Mouse (Mus musculus) heart, adult 2 months (tissue): Measurements from ENCODE around the gene Ppp1r8.

Experiments used
- CTCF ChIP-seq: fragments of 200-600 bp; IDR thresholded peaks from 2 replicates; pipeline ENCODE4 v1.8.1; 2022; ENCODE audit warnings: antibody characterized with exemption, mild to moderate bottlenecking, moderate library complexity
- POLR2A ChIP-seq: fragments of 200-500 bp; IDR thresholded peaks from 2 replicates; pipeline ENCODE4 v1.6.1; 2011; ENCODE audit warnings: mild to moderate bottlenecking, low read depth, low read length, control low read depth; ENCODE audit not compliant: insufficient read depth

- TF ChIP-seq CTCF (no peak), POLR2A (no peak)
Observed at GRCm38 (mm10) chr4:132860880-132861279, 17.9 kb upstream of the Ppp1r8 start.
